Mouse (Mus musculus): Measurements from ENCODE around the gene Mettl7a3. TPM values are rescaled to one million over a fixed set of nuclear protein-coding genes. Genes with fewer than 3 reads are reported as not detected.
"Not testable (repeated sequence)": the region's sequence is repeated elsewhere in the genome, so short reads cannot be mapped to it uniquely, and the experiment has no call there.

Mettl7a3 gene
- total and polyA plus RNA-seq, 3 experiments, result 0.21 to 0.27 TPM; not detected in 1

DNA sequence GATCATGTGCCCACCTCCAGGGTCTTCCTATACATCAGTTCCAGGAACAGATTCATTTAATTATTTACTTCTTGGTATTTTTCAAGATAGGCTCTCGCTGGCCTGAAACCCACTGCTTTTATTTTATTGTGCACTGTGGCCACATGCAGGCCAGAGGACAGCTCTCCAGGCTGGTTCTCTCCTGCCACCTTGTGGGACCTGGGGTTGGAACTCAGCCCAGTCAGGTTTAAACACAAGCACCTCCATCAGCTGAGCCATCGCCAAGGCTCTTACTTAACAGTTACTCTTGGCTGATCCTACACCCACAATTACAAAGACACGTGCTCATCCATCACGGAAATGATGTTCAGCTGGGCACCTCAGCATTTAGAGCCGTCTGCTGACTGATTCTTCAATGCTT lies 13.6 kb upstream of the Mettl7a3 start:
- 47% methylated on average over 5 of the region's 5 CpGs for WGBS

DNA sequence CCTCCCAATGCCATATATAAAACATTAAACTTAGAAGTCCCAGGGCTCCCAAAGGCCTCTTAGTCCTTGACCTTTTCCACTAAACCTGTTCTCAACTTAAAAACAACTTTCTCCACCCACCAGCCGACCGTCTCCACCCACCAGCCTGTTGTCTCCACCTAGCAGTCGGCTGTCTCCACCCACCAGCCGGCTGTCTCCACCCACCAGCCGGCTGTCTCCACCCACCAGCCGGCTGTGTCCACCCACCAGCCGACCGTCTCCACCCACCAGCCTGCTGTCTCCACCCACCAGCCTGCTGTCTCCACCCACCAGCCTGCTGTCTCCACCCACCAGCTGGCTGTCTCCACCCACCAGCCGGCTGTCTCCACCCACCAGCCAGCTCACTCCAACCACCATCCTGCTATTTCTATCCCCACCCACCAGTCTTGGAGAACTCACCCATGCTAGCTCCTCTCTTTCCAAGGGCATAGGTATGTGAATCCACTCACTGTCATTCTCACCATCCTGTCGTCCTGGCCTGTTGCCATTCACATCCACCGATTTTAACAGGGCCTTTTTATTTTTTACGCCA lies 10.6 kb upstream of the Mettl7a3 start:
- Histone ChIP-seq H3K4me1 (ENCODE audit: control insufficient read depth, insufficient read depth, low read length) (no peaks in the 10 kb centered on the region), H3K27me3 (ENCODE audit: control insufficient read depth, insufficient read depth, low read length) (no peaks in the 10 kb centered on the region), H3K36me3 (ENCODE audit: control insufficient read depth, insufficient read depth, low read length) (no peaks in the 10 kb centered on the region), H3K9ac (ENCODE audit: low read depth, low read length) (no peak overlapping the region), H3K4me3 (no peak overlapping the region), H3K79me2 (replicated peaks; ENCODE audit: control insufficient read depth, insufficient read depth, low read length) (no peaks in the 10 kb centered on the region), H3K27ac (no peak overlapping the region)
- intact Hi-C loops (cut with DNase I), result loop anchor here (10.0 kb wide), 2 partner anchors 51 to 59 kb away; no protein-coding TSS in a partner anchor
- TF ChIP-seq POLR2A (IDR thresholded peaks at IDR 0.05; ENCODE audit: insufficient read depth, low read depth, low read length), result no peak
- no peak for TF ChIP-seq CTCF (IDR thresholded peaks at IDR 0.05)
- no peak for TF ChIP-seq EP300 (IDR thresholded peaks at IDR 0.05; ENCODE audit: insufficient read depth, low read depth, low read length)
- DNase-seq, result no peak
- 66% methylated on average over 12 of the region's 12 CpGs for WGBS

More for the DNA sequence above, 13.6 kb upstream of the Mettl7a3 start:
- Histone ChIP-seq H3K36me3 (ENCODE audit: control insufficient read depth, insufficient read depth, low read length) (no peaks in the 10 kb centered on the region), H3K9ac (ENCODE audit: low read depth, low read length) (no peak overlapping the region), H3K27ac (no peak overlapping the region), H3K4me3 (no peak overlapping the region), H3K27me3 (ENCODE audit: control insufficient read depth, insufficient read depth, low read length) (no peaks in the 10 kb centered on the region), H3K4me1 (ENCODE audit: control insufficient read depth, insufficient read depth, low read length) (peaks cover 3% of the 10 kb centered on the region; the same call in 1 of the 2 replicates), H3K79me2 (replicated peaks; ENCODE audit: control insufficient read depth, insufficient read depth, low read length) (no peaks in the 10 kb centered on the region)
- DNase-seq, result peak; percentile 59 to 65
- intact Hi-C loops (cut with DNase I), result loop anchor here (10.0 kb wide), 2 partner anchors 54 to 56 kb away; no protein-coding TSS in a partner anchor
- TF ChIP-seq CTCF (IDR thresholded peaks at IDR 0.05), result peak; percentile 65
- no peak for TF ChIP-seq POLR2A (IDR thresholded peaks at IDR 0.05; ENCODE audit: insufficient read depth, low read depth, low read length)
- TF ChIP-seq EP300 (IDR thresholded peaks at IDR 0.05; ENCODE audit: insufficient read depth, low read depth, low read length), result peak; percentile 55; the same call in 1 of the 2 replicates

DNA sequence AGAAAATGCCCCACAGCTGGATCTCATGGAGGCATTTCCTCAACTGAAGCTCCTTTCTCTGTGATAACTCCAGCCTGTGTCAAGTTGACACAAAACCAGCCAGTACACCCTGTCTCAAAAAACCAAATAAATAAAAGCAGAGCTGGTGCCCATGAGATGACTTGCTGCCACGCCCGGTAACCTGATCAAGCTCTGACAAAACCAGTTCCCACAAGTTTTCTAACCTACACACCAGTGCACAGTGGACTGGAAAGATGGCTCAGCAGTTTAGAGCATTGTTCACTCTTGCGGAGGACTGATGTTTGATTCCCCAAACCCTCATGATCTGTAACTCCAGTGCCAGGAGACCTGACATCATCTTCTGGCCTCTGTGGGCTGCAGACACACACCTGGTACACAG lies 9.5 kb upstream of the Mettl7a3 start:
- intact Hi-C loops (cut with DNase I), result loop anchor here (10.0 kb wide), 2 partner anchors 50 to 60 kb away; no protein-coding TSS in a partner anchor
- Histone ChIP-seq H3K36me3 (ENCODE audit: control insufficient read depth, insufficient read depth, low read length) (no peaks in the 10 kb centered on the region), H3K79me2 (replicated peaks; ENCODE audit: control insufficient read depth, insufficient read depth, low read length) (no peaks in the 10 kb centered on the region), H3K27ac (no peak overlapping the region), H3K4me1 (ENCODE audit: control insufficient read depth, insufficient read depth, low read length) (no peaks in the 10 kb centered on the region), H3K4me3 (no peak overlapping the region), H3K27me3 (ENCODE audit: control insufficient read depth, insufficient read depth, low read length) (no peaks in the 10 kb centered on the region), H3K9ac (ENCODE audit: low read depth, low read length) (no peak overlapping the region)
- DNase-seq, result no peak
- 91% methylated on average over 3 of the region's 3 CpGs for WGBS
- no peak for TF ChIP-seq CTCF (IDR thresholded peaks at IDR 0.05)
- no peak for TF ChIP-seq EP300 (IDR thresholded peaks at IDR 0.05; ENCODE audit: insufficient read depth, low read depth, low read length)
- TF ChIP-seq POLR2A (IDR thresholded peaks at IDR 0.05; ENCODE audit: insufficient read depth, low read depth, low read length), result no peak

DNA sequence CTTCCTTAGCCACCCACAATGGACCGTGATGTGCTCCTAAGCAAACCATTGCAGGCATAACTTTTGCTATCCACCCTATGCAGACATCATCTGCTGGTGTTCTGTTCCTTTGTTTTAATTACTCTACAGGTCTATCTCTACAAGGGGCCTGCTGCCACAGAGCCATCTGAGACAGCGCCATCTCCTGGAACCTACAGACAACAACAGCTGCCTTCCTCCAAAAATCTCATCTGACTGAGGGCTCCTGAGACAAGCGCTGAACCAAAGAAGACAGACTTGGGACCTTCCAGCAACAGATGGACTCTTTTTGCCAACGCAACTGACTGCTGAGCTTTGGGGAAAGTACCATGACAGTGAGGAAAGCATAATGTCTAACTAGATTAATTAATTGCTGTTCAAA lies 6.6 kb upstream of the Mettl7a3 start:
- not testable (repeated sequence) for H3K27ac ChIP-seq; H3K27me3 ChIP-seq (ENCODE audit: control insufficient read depth, insufficient read depth, low read length); H3K36me3 ChIP-seq (ENCODE audit: control insufficient read depth, insufficient read depth, low read length); H3K9ac ChIP-seq (ENCODE audit: low read depth, low read length); DNase-seq; H3K79me2 ChIP-seq (replicated peaks; ENCODE audit: control insufficient read depth, insufficient read depth, low read length); H3K4me3 ChIP-seq; H3K4me1 ChIP-seq (ENCODE audit: control insufficient read depth, insufficient read depth, low read length)
- 72% methylated on average over 4 of the region's 4 CpGs for WGBS
- intact Hi-C loops (cut with DNase I), result loop anchor here (10.0 kb wide), 2 partner anchors 47 to 63 kb away; no protein-coding TSS in a partner anchor

DNA sequence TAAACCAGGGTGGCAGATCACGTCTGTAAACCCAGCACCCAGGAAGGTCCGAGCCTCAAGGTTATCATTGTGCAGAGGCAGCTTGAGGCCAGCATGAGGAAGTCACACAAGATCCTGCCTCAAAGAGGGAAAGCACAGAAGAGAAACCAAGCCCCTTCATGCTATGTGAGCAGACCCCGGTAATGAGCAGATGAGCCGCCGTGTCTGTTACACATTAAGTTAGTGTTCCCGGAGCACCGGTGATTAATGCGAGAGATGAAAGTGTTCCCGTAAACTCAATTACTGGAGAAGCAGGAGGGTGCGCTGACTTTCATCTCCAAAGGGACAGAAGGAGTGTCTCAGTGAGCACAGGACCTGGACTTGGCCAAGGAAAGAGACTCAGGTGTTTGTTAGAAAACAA lies 5.4 kb upstream of the Mettl7a3 start:
- H3K9ac ChIP-seq (ENCODE audit: low read depth, low read length); H3K4me3 ChIP-seq; H3K4me1 ChIP-seq (ENCODE audit: control insufficient read depth, insufficient read depth, low read length); H3K79me2 ChIP-seq (replicated peaks; ENCODE audit: control insufficient read depth, insufficient read depth, low read length); DNase-seq; H3K36me3 ChIP-seq (ENCODE audit: control insufficient read depth, insufficient read depth, low read length); H3K27me3 ChIP-seq (ENCODE audit: control insufficient read depth, insufficient read depth, low read length); H3K27ac ChIP-seq: not testable (repeated sequence)
- intact Hi-C loops (cut with DNase I), result loop anchor here (10.0 kb wide), 2 partner anchors 45 to 65 kb away; no protein-coding TSS in a partner anchor
- 86% methylated on average over 10 of the region's 10 CpGs for WGBS

DNA sequence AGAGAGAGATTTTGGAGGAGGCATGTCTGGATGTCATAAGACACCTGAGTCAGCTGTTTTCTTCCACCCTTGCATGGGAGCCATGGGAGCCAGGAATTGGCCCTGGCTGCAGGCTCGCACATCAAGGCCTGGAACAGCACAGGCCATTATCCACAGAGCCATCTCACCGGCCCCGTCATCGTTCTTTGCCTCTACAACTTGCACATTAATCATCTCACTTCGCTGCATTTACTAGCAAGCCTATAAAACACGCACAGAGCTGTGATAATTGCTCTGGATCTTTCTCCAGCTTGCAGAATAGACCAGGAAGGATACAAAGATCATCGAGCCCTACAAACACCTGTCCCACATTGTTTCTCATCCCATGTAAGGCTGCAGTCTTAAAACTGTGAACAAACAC lies 4.0 kb upstream of the Mettl7a3 start:
- DNase-seq, result no peak
- no peak overlapping the region for H3K9ac ChIP-seq (ENCODE audit: low read depth, low read length)
- no peak overlapping the region for H3K4me3 ChIP-seq
- 90% methylated on average over 7 of the region's 7 CpGs for WGBS
- H3K27me3 ChIP-seq (ENCODE audit: control insufficient read depth, insufficient read depth, low read length), result no peaks in the 10 kb centered on the region
- TF ChIP-seq POLR2A (IDR thresholded peaks at IDR 0.05; ENCODE audit: insufficient read depth, low read depth, low read length) (no peak), CTCF (IDR thresholded peaks at IDR 0.05) (no peak), EP300 (IDR thresholded peaks at IDR 0.05; ENCODE audit: insufficient read depth, low read depth, low read length) (no peak)
- no peaks in the 10 kb centered on the region for H3K79me2 ChIP-seq (replicated peaks; ENCODE audit: control insufficient read depth, insufficient read depth, low read length)
- H3K27ac ChIP-seq, result no peak overlapping the region
- intact Hi-C loops (cut with DNase I), result no loop called here
- H3K4me1 ChIP-seq (ENCODE audit: control insufficient read depth, insufficient read depth, low read length), result no peaks in the 10 kb centered on the region
- no peaks in the 10 kb centered on the region for H3K36me3 ChIP-seq (ENCODE audit: control insufficient read depth, insufficient read depth, low read length)

Data from heart, adult 2 months (tissue).